Mouse (Mus musculus): ENCODE results near the gene Ldhd. TPM values are rescaled to one million over a fixed set of nuclear protein-coding genes. Genes with fewer than 3 reads are reported as not detected.

Ldhd gene
- polyA plus RNA-seq, 1 experiment from 2014 or later, result 0.70 TPM

- H3K9ac ChIP-seq, result no peak overlapping the region
- H3K4me1 ChIP-seq (replicated peaks), result peaks cover 73% of the 10 kb centered on the region
- no peaks in the 10 kb centered on the region for H3K27me3 ChIP-seq (replicated peaks)
- H3K36me3 ChIP-seq, result 0 out of 2 replicates have a peak, but pooled peaks cover 3% of the 10 kb centered on the region
- no peak for ATAC-seq (ENCODE audit: insufficient number of reproducible peaks, low FRiP score)
- H3K4me3 ChIP-seq, result no peak overlapping the region
- H3K27ac ChIP-seq (ENCODE audit: poor library complexity, severe bottlenecking), result peak overlapping the region; percentile 91
- H3K9me3 ChIP-seq (replicated peaks), result no peaks in the 10 kb centered on the region
- 65% methylated on average over 3 of the region's 3 CpGs for WGBS
- H3K4me2 ChIP-seq, result no peak overlapping the region
These were observed 35.9 kb downstream of the Ldhd start for GRCm38 (mm10) chr8:111594044-111594840.

GRCm38 (mm10) chr8:111592390-111592910 lies 37.7 kb downstream of the Ldhd start:
- Histone ChIP-seq H3K27ac (ENCODE audit: poor library complexity, severe bottlenecking) (no peak overlapping the region), H3K9me3 (replicated peaks) (no peaks in the 10 kb centered on the region), H3K4me3 (no peak overlapping the region), H3K4me2 (no peak overlapping the region), H3K36me3 (0 out of 2 replicates have a peak, but pooled peaks cover 3% of the 10 kb centered on the region), H3K9ac (no peak overlapping the region), H3K27me3 (replicated peaks) (no peaks in the 10 kb centered on the region), H3K4me1 (replicated peaks) (peaks cover 60% of the 10 kb centered on the region)
- WGBS, result 75% methylated on average over 7 of the region's 7 CpGs
- ATAC-seq (ENCODE audit: insufficient number of reproducible peaks, low FRiP score), result no peak

GRCm38 (mm10) chr8:111591176-111591575 lies 39.0 kb downstream of the Ldhd start:
- Histone ChIP-seq H3K9ac (no peak overlapping the region), H3K27ac (ENCODE audit: poor library complexity, severe bottlenecking) (no peak overlapping the region), H3K9me3 (replicated peaks) (no peaks in the 10 kb centered on the region), H3K36me3 (0 out of 2 replicates have a peak, but pooled peaks cover 3% of the 10 kb centered on the region), H3K27me3 (replicated peaks) (no peaks in the 10 kb centered on the region), H3K4me3 (no peak overlapping the region), H3K4me2 (no peak overlapping the region), H3K4me1 (replicated peaks) (peaks cover 47% of the 10 kb centered on the region)
- ATAC-seq (ENCODE audit: insufficient number of reproducible peaks, low FRiP score), result no peak

- H3K27ac ChIP-seq (ENCODE audit: poor library complexity, severe bottlenecking), result no peak overlapping the region
- WGBS, result 78% methylated on average over 3 of the region's 3 CpGs
- H3K36me3 ChIP-seq, result 0 out of 2 replicates have a peak, but pooled peaks cover 3% of the 10 kb centered on the region
- no peaks in the 10 kb centered on the region for H3K27me3 ChIP-seq (replicated peaks)
- ATAC-seq (ENCODE audit: insufficient number of reproducible peaks, low FRiP score), result no peak
- no peaks in the 10 kb centered on the region for H3K9me3 ChIP-seq (replicated peaks)
- no peak overlapping the region for H3K9ac ChIP-seq
- H3K4me3 ChIP-seq, result no peak overlapping the region
- peaks cover 37% of the 10 kb centered on the region for H3K4me1 ChIP-seq (replicated peaks)
- H3K4me2 ChIP-seq, result no peak overlapping the region
These were observed 40.0 kb downstream of the Ldhd start for GRCm38 (mm10) chr8:111590214-111590613.

- WGBS, result 79% methylated on average over 2 of the region's 2 CpGs
- H3K27ac ChIP-seq (ENCODE audit: poor library complexity, severe bottlenecking), result no peak overlapping the region
- H3K4me1 ChIP-seq (replicated peaks), result peaks cover 19% of the 10 kb centered on the region
- H3K9me3 ChIP-seq (replicated peaks), result peaks cover 7% of the 10 kb centered on the region
- H3K27me3 ChIP-seq (replicated peaks), result no peaks in the 10 kb centered on the region
- no peak overlapping the region for H3K4me3 ChIP-seq
- peaks cover 3% of the 10 kb centered on the region; the same call in 1 of the 2 replicates for H3K36me3 ChIP-seq
- no peak overlapping the region for H3K4me2 ChIP-seq
- H3K9ac ChIP-seq, result no peak overlapping the region
- ATAC-seq (ENCODE audit: insufficient number of reproducible peaks, low FRiP score), result no peak
These were observed 41.8 kb downstream of the Ldhd start for GRCm38 (mm10) chr8:111588336-111588735.

GRCm38 (mm10) chr8:111587545-111588094 lies 42.6 kb downstream of the Ldhd start:
- Histone ChIP-seq H3K4me1 (replicated peaks) (peaks cover 18% of the 10 kb centered on the region), H3K27me3 (replicated peaks) (no peaks in the 10 kb centered on the region), H3K27ac (ENCODE audit: poor library complexity, severe bottlenecking) (no peak overlapping the region), H3K4me3 (no peak overlapping the region), H3K36me3 (peaks cover 3% of the 10 kb centered on the region; the same call in 1 of the 2 replicates), H3K9ac (no peak overlapping the region), H3K9me3 (replicated peaks) (peaks cover 7% of the 10 kb centered on the region), H3K4me2 (no peak overlapping the region)
- ATAC-seq (ENCODE audit: insufficient number of reproducible peaks, low FRiP score), result no peak
- WGBS, result 80% methylated on average over 1 of the region's 1 CpGs

GRCm38 (mm10) chr8:111584946-111585345 lies 45.2 kb downstream of the Ldhd start:
- Histone ChIP-seq H3K27ac (ENCODE audit: poor library complexity, severe bottlenecking) (no peak overlapping the region), H3K9me3 (replicated peaks) (peaks cover 7% of the 10 kb centered on the region), H3K9ac (no peak overlapping the region), H3K36me3 (no peaks in the 10 kb centered on the region; the same call in 1 of the 2 replicates), H3K4me2 (no peak overlapping the region), H3K4me3 (no peak overlapping the region), H3K27me3 (replicated peaks) (no peaks in the 10 kb centered on the region), H3K4me1 (replicated peaks) (peaks cover 14% of the 10 kb centered on the region; the same call in 1 of the 2 replicates)
- WGBS, result 83% methylated on average over 3 of the region's 3 CpGs
- ATAC-seq (ENCODE audit: insufficient number of reproducible peaks, low FRiP score), result no peak

- no peak for ATAC-seq (ENCODE audit: insufficient number of reproducible peaks, low FRiP score)
- Histone ChIP-seq H3K9ac (no peak overlapping the region), H3K4me3 (no peak overlapping the region), H3K9me3 (replicated peaks) (peaks cover 7% of the 10 kb centered on the region), H3K27me3 (replicated peaks) (no peaks in the 10 kb centered on the region), H3K4me2 (no peak overlapping the region), H3K27ac (ENCODE audit: poor library complexity, severe bottlenecking) (no peak overlapping the region), H3K4me1 (replicated peaks) (peaks cover 23% of the 10 kb centered on the region), H3K36me3 (no peaks in the 10 kb centered on the region; the same call in 1 of the 2 replicates)
- 81% methylated on average over 3 of the region's 3 CpGs for WGBS
These were observed 47.8 kb downstream of the Ldhd start for GRCm38 (mm10) chr8:111582386-111582785.

- ATAC-seq (ENCODE audit: insufficient number of reproducible peaks, low FRiP score), result no peak
- Histone ChIP-seq H3K27ac (ENCODE audit: poor library complexity, severe bottlenecking) (peak overlapping the region; percentile 7; the same call in 1 of the 2 replicates), H3K27me3 (replicated peaks) (no peaks in the 10 kb centered on the region), H3K36me3 (peaks cover 8% of the 10 kb centered on the region; the same call in 1 of the 2 replicates), H3K9me3 (replicated peaks) (peaks cover 7% of the 10 kb centered on the region), H3K4me2 (no peak overlapping the region), H3K9ac (no peak overlapping the region), H3K4me1 (replicated peaks) (peaks cover 34% of the 10 kb centered on the region), H3K4me3 (no peak overlapping the region)
- WGBS, result 79% methylated on average over 3 of the region's 3 CpGs
These were observed 49.9 kb downstream of the Ldhd start for GRCm38 (mm10) chr8:111580306-111580705.

GRCm38 (mm10) chr8:111579318-111579717 lies 50.9 kb downstream of the Ldhd start:
- H3K9ac ChIP-seq, result no peak overlapping the region
- 97% methylated on average over 1 of the region's 1 CpGs for WGBS
- H3K4me1 ChIP-seq (replicated peaks), result peaks cover 37% of the 10 kb centered on the region
- no peak overlapping the region for H3K4me3 ChIP-seq
- no peak overlapping the region for H3K4me2 ChIP-seq
- no peak overlapping the region for H3K27ac ChIP-seq (ENCODE audit: poor library complexity, severe bottlenecking)
- peaks cover 7% of the 10 kb centered on the region for H3K9me3 ChIP-seq (replicated peaks)
- H3K36me3 ChIP-seq, result peaks cover 8% of the 10 kb centered on the region
- ATAC-seq (ENCODE audit: insufficient number of reproducible peaks, low FRiP score), result no peak
- no peaks in the 10 kb centered on the region for H3K27me3 ChIP-seq (replicated peaks)

GRCm38 (mm10) chr8:111577880-111578533 lies 52.2 kb downstream of the Ldhd start:
- H3K27ac ChIP-seq (ENCODE audit: poor library complexity, severe bottlenecking), result no peak overlapping the region
- 79% methylated on average over 9 of the region's 9 CpGs for WGBS
- no peaks in the 10 kb centered on the region for H3K9me3 ChIP-seq (replicated peaks)
- peaks cover 8% of the 10 kb centered on the region; the same call in 1 of the 2 replicates for H3K36me3 ChIP-seq
- H3K4me3 ChIP-seq, result no peak overlapping the region
- H3K4me1 ChIP-seq (replicated peaks), result peaks cover 45% of the 10 kb centered on the region
- no peaks in the 10 kb centered on the region for H3K27me3 ChIP-seq (replicated peaks)
- ATAC-seq (ENCODE audit: insufficient number of reproducible peaks, low FRiP score), result no peak
- H3K4me2 ChIP-seq, result no peak overlapping the region
- H3K9ac ChIP-seq, result no peak overlapping the region
